Mouse (Mus musculus): ENCODE measurements at regions not wholly inside any gene's neighbourhood (a gene's known extent, or its start where the extent isn't known, plus 50 kb on each side); places are given as distances from the start of the nearest gene placed in this dataset.
A peak's percentile ranks its signal among the peaks of the same experiment; 100 is the strongest.
"Not testable (repeated sequence)": the region's sequence is repeated elsewhere in the genome, so short reads cannot be mapped to it uniquely, and the experiment has no call there.

DNA sequence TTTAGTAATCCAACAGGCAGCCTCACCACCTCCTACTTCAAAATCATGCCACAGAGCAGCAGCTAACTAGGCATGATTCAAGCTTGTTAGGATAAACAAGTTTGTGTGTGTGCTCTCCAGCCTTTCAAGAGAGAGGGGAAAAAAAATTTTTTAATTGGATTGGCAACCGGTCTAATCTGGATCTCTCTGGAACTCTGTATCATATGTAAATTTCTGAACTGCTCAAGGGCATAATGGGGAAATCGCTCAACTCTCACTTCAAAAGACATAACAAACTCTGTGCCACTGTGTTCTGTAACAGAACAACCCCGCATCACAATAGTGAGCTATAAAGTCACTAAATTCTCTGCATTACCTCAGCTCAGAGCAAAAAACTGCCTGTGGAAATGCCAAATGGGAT lies 147.9 kb upstream of the Krtap11-1 start:
- DNase-seq (ENCODE audit: low spot score): no peak

DNA sequence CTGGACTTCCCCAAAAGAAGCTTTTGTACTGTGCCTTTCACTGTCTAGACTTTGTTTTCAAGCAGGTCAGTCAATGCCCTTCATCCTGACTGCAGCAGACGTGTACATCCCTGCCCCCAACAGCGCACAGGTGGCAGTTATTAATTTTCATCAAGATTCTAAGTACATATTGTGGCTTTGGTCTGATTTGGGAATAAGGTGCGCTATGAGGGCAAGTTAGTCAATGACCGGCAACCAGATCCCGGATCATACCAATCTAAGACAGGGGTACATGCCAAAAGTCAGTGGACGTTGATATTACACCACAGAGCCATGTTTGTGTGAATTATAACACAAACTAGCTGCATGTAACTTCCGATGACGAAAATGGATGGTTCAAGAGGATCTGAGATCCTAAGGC lies 144.7 kb upstream of the Krtap11-1 start:
- DNase-seq (ENCODE audit: low spot score): not testable (repeated sequence)

DNA sequence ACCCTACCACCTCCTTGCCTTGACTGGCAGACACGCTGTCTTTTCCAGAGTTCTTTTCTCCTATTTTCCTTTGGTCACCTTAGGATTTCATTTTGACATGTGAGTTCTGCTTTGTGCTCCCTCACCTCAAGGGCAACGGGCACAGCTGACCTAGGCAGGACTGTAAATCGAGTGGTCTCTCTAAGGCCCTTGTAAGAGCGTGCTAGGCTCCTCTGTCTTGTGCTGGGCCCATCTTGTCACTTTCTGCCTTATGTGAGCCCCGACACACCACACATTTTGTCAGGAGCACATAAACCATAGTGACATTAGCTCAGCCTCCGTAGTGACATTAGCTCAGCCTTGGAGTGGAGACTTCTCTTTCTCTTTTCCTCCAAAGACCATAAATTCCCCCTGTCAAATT lies 133.3 kb upstream of the Krtap11-1 start:
- no peak for DNase-seq (ENCODE audit: low spot score)

DNA sequence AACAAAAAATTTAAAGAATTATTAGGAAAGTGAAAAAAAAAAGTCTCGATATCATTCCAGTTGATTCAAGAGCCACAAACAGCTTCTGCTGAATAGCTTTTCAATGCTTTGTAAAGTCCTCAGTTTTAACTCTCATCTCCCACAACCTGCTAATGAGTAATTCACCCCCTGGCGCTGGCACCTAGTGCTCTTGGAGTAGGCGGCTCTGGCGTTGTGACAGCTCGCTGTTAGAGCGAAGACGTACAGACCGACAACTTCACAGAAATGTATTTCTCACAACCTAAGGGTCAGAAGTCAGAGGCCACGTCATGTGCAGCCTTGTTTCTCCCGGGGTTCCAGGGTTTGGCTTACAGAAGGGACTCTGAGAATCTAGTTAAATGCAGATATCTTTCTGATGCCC lies 132.2 kb upstream of the Krtap11-1 start:
- no peak for DNase-seq (ENCODE audit: low spot score)

DNA sequence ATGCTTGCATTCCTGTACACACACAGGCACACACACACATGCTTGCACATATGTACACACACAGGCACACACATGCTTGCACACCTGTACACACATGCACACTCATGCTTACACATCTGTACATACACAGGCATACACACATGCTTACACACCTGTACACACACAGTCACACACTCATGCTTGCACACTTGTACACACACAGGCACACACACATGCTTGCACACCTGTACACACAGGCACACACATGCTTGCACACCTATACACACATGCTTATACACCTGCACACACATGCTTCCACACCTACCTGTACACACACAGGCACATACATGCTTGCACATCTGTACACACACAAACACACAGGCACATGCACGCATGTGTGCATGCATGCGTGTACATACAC lies 131.4 kb upstream of the Krtap11-1 start:
- no peak for DNase-seq (ENCODE audit: low spot score)

DNA sequence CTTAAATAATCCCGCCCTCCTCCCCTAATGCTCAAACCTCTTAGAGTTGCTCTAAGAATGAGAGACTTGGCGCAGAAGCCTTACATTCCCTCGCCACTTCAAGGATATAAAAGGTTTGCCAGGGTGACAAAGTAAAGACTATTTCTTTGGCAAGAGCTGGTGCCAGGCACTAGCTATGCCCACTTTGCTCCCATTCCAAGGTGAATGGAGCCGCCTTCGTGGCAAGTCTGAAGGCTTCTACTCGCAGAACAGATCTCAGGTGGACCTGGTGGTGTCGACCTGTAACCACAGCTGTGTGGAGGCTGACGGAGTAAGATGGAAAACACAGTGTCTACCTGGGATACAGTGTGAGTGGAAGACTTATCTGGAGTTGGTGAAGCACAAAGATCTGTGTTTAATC lies 130.8 kb upstream of the Krtap11-1 start:
- DNase-seq (ENCODE audit: low spot score): no peak

DNA sequence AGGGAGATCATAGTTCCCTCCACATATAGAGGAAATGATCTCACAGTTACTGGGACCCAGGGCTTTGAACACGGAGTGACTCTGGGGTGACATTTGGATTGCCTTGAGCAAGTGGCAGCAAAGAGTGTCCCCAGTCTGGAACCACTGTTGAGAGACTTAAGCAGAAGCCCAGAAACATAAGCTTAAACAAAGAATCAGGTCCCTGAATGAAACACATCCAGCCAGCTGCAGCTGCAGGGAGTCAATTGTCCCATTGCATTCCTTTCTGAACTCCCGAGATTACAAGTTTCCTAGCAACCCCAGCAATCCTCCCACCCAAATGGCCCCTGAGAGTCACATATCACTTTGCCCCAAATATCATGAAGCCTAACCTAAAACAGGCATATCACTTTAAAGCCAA lies 128.7 kb upstream of the Krtap11-1 start:
- DNase-seq (ENCODE audit: low spot score): peak; percentile 65

DNA sequence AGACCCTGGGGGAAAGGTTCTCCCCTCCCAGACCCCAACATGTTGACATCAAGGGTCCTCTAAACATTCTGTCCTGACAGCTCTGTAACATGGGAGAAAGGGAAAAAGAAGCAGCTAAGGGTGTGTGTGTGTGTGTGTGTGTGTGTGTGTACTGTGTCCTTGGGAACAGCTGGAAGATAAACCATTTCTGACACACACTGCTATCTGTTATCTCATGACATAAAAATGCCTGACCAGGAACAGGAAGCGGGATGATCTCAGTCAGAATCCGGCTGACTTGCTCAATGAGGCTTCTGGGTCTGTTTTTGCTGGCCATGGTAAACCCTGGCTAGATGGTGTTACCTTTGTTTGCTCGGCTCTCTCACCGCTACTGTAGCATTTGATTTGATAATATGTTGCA lies 124.8 kb upstream of the Krtap11-1 start:
- DNase-seq (ENCODE audit: low spot score): no peak

DNA sequence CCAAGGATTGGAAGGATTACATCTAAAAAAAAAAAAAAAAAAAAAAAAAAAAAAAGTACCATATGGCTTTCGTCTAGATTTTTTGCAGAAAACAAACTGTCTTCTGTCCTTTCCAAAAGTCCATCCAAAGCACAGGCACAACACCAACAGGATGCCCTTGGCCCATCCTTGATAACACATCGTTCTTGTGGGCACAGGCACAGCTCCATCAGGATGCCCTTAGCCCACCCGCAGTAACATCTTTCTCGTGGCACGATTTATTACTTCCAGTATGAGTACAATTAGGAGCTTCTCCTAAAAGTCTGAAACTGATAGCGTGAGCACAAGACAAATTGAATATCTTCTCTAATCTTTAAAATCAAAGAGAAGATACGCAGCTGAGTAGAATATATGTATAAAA lies 124.4 kb upstream of the Krtap11-1 start:
- DNase-seq (ENCODE audit: low spot score): no peak

DNA sequence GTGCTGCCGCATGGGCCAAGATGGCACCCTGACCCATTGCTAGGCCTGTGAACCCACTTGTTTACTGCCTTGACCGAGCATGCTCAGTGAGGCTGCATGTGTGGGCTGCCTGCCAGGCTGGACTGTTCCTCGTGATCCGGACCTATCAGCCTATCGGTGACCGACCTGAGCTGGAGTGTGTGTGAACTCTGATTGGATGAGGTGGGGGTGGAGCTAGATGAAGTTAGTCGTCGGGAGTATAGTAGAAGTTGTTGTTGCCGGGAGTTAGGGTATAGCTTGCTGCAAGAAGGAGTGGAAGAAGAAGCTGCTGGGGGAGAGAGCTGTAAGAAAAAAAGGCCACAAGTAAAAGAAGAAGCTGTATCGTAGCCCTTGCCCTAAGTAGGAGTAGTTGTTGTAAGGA lies 122.3 kb upstream of the Krtap11-1 start:
- no peak for DNase-seq (ENCODE audit: low spot score)

DNA sequence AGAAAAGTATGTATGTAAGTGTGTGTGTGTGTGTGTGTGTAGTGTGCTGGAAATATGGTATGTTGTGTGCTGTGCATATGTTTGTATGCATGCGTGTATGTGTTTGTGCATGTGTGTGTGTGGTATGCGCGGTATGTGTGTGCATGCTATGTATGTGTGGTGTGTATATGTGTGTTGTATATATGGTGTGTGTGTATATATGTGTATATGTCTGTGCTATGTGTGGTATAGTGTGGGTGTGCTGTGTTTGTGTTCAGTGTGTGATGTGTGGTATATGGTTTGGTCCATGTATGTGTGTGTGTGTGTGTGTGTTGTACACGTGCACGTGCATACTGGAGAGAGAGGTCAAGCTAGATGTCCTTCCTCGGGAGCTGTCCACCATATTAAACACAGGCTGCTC lies 108.5 kb upstream of the Krtap11-1 start:
- no peak for DNase-seq (ENCODE audit: low spot score)

DNA sequence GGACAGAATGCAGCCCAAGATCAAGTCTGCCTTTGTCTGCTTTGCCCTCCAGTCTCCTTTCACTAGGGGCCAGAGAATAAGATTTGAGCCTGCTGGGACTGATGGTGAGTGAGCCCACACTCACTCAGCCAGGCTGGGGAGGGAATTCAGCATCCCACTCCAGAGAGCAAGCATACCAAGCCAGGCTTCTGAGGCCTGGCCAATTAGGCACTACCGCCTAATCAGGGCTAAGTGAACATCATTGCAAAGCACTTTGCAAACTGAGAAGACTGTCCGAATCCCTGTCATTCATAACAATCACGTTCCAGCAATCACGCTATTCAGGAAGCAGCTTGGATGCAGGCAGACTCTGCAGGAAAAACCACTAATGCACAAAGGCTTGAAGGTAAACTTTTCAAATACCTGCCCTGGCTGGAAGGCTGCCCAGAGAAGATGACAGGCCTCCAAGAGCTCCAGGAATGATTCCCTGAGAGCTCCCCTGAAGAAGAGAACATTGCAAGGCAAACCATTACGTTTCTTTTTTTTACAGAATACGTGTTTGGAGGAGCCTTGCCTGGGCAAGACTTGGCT lies 107.5 kb upstream of the Krtap11-1 start:
- no peak for DNase-seq (ENCODE audit: low spot score)

DNA sequence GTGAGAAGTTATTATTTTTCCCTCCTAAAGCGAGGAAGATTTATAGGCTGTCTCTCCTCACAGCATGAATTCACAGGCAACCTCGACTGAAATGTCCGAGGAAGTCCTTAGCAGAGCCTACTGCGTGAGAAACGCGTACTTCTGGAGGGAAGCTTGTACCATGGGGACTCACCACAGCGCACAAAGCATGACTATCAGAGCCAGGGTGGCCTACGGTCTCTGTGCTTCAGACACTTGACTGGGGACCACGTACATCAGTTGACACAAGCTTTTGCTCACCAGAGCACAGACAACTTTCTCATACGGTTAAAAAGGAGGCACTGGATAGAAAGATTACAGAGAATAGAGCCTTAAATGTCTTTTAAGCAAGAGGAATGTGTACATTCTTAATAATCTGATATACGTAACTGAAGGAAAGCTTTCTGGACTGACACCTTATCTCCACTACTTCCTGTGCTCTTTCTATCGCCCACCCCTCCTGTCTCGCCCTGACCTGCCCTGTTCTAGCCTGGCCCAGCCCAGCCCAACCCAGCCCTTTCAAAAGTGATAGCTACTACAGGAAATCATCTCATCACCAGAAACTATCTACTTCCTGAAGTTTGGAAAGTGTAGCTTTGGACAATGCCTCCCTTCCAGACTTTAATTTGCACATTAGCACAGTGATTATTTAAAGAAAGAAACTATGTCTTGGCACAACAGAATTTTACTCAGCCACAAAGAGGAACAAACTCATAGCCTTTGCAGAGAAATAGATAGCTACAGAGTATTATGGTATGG lies 104.2 kb upstream of the Krtap11-1 start:
- DNase-seq (ENCODE audit: low spot score): no peak

DNA sequence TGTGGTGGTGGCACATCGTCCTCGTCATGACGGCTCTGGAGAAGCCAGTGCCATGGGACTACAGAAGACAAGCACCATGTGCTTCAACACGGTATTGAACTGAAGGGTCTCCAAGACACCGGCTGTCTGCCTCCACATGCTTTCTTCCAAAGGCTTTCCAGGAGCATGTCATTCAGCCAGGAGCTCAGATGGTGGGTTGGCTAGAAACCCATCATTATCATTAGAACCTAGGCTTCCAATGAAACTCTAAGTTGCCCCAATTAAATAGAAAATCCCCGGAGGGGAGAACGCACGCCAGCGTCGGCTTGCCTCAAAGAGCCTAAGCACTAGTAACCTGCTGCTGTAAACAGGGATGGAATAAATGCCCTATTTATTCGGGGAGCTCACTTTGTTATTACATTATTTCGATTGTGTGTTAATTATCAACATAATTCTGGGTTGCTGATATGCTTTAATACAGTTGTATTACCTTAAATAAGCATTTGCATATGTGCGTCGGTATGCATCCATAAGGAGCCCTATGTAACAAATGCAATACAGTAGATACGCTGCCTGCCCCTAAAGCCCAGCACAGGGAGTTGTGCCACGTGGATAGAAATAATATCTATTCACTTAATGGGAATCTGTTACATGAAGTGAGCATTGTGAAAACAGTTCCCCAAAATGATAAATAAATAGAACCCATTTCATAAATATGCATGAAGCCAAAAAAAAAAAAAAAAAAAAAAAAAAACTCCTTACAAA lies 103.3 kb upstream of the Krtap11-1 start:
- no peak for DNase-seq (ENCODE audit: low spot score)

DNA sequence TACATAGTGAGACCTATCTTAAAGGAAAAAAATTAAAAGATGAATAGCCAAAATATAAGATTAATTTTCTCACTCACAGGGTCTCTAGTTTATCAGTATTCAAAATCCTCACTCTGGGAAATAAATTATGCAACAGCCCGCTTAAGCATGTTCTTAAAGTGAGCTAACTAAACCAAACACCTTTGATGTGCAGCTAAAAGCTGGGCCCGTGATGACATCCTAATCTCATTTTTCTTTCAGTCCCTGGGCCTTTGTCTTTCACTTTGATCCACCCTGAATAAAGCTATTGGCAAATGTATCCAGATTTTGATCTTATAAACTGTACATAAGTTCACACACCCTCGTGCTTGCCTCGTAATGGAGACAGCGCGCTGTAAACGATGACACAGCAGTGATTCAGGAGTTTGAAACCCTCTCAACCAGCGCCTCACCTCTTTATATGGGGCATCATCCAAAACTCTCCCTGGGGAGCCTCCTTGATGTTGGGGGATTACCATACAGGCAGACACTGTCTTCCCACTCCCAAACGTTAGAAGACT lies 100.3 kb upstream of the Krtap11-1 start:
- no peak for DNase-seq (ENCODE audit: low spot score)

DNA sequence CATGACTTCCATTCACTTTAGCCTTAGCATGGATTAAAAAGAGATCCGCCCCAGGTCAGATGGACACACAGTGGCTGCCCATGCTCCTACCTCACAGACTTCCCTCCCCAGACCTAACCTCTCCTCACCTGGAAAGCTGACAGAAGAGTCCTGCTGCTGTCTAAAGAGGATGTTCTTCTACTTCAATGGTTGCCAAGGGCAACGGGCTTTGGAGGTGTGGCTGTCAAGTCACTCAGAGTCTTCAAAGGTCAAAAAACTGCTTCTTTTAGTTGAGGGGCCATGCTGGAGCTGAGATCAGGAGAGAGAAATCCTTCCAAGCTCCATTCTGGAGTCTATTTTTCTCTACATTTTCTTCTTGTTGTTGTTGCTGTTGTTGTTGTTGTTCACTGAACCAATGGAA lies 89.1 kb upstream of the Krtap11-1 start:
- no peak for DNase-seq (ENCODE audit: low spot score)

DNA sequence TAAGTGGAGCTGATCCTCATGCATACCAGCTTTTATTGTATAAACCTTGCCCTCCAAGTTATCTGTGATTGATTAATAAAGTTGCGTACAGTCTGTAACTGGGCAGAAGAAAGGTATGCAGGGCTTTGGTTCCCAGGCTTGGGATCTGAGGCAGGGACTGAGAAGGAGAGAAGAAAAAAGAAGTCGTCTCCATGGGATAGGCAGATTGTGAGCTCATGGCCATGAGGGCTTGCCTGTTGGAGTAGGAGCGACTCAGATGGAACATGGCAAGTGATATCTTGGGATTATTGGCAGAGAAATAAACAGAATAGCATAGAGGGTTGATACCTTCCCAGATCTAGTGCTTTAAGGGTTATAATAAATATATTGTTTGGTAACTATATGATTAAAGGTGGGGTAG lies 85.1 kb upstream of the Krtap11-1 start:
- no peak for DNase-seq (ENCODE audit: low spot score)

DNA sequence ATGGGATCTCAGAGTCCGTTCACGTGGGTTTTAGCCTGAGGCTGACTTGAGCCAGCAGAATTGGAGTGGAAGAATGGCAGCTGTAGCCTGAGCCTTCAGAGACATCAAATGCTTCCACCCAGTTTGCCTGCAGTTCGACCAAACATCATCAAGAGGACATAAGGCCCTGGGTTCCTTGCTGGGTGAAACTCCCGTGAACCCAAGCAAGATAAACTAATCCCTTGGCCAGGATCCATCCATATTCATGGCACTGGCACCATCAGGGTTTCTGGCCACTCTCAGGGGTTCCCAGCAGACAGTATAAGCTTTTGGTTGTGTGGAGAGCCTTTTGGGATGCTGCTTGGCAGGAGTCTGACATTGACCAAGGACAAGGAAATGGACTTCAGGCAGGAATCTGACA lies 77.7 kb upstream of the Krtap11-1 start:
- no peak for DNase-seq (ENCODE audit: low spot score)

DNA sequence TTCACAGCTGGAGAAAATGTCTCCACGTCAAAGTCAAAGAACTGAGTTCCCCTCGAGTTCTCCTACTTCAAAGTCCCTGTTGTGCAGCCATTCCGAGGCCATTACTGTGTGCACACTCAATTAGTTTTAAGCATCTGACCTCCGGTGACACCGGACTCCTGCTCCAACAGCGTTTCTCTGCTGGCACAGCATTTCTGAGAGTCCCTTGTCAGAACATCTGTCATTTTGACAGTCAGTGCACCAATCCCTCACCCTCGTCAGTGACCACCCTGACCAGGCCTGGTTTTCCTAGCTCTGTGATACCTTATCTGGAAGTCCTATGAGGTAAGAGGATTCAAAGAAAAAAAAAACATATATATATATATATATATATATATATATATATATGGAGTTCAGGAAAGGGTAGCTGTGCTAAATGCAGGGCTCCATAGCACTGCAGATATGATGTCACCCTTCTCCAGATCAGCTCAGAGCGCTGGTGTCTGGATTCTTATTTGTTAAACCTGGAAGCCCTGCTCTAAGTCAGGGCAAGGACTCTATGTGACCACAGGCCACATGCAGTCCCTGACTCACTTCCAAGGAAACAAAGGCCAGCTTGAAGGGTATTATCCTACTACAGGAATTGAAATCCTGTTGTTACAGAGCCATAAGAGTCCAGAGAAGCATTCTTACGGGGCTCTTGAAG lies 63.1 kb upstream of the Krtap11-1 start:
- peak; percentile 67 for DNase-seq (ENCODE audit: low spot score)

DNA sequence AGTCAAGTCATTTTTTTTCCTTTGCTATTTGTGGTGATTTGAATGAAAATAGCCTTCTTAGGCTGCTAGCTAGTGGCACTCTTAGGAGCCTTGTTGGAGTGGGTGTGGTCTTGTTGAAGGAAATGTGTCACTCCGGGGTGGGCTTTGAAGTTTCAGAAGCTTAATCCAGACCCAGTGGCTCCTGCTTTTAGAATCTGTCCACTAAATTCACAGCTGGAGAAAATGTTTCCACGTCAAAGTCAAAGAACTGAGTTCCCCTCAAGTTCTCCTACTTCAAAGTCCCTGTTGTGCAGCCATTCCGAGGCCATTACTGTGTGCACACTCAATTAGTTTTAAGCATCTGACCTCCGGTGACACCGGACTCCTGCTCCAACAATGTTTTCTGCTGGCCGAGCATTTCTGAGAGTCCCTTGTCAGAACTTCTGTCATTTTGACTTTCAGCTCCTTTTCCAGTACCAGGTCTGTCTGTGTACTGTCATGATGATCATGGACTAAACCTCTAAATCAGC lies 61.2 kb upstream of the Krtap11-1 start:
- no peak for DNase-seq (ENCODE audit: low spot score)

DNA sequence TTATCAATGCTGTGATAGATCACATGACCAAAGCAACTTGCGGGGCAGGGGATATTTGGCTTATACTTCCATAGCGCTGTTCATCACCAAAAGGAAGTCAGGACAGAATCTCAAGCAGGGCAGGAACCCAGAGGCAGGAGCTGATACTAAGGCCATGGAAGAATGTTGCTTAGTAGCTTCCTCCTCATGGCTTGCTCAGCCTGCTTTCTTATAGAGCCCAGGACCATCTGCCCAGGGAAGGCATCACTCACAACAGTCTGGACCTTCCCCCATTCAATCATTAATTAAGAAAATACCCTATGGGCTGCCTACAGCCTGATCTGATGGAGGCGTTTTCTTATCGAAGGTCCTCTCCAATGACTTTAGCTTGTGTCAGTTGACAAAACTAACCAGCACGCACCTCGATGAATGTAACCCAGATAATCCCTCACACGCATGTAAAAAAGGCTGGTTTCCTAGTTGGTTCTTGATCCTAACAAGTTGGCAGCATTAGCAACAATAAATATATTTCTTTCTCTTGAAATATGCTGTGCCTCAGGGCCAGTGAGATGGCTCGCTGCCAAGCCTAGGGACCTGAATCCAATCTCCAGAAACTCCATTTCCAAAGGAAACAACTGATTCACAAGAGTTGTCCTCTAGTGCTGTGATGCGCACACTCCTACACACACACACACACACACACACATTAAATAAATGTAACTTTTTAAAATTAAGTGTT lies 60.6 kb upstream of the Krtap11-1 start:
- DNase-seq (ENCODE audit: low spot score): no peak

DNA sequence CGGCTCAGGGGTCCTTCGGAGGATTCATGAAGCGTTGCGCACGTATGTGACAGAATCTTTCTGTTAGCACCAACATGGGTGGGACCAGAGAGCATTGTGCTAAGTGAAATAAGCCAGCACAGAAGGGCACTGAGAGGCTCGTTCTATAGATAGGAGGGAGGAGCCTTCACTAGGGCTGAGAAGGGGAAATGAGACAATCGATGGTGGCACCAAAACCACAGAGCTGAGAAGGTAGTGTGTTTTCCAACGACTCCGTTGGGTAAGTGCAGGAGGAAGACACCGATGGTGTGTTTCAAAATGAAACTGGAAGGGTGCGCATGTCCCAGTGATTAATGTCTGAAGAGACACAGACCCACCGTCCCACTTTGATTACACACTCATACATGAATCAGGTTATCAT lies 54.7 kb upstream of the Krtap11-1 start:
- DNase-seq (ENCODE audit: low spot score): no peak
